Mouse (Mus musculus) MEL (cell line): ENCODE measurements around the gene Esm1. TPM values are rescaled to one million over a fixed set of nuclear protein-coding genes. Genes with fewer than 3 reads are reported as not detected.

Source experiments
- DNase-seq: peaks from one replicate; pipeline ENCODE4 v3.0.0; 2011; ENCODE audit warnings: low read depth, low spot score
- H3K27ac ChIP-seq: 2 replicates; pipeline ENCODE4 v1.5.1; 2012; ENCODE audit warnings: low read depth, mild to moderate bottlenecking, control low read depth, low read length, moderate library complexity; ENCODE audit not compliant: control insufficient read depth
- H3K27me3 ChIP-seq, 2 experiments: fragments of 150-350 bp in 1 of 2; sonication (generic) in 1 of 2; 2 replicates each; pipeline ENCODE4 v1.6.1; 2012; ENCODE audit warnings: low read length in 2 of 2, mild to moderate bottlenecking in 2 of 2, improper control_type of control experiment in 1 of 2, moderate library complexity in 1 of 2; ENCODE audit not compliant: insufficient read depth in 2 of 2, control insufficient read depth in 1 of 2
- H3K36me3 ChIP-seq, 2 experiments: 2 replicates each; pipeline ENCODE4 v1.6.1; 2012 to 2014; ENCODE audit warnings: low read length in 2 of 2, improper control_type of control experiment in 1 of 2, inconsistent platforms in 1 of 2, mild to moderate bottlenecking in 1 of 2; ENCODE audit not compliant: insufficient read depth in 2 of 2, control insufficient read depth in 1 of 2
- H3K4me1 ChIP-seq, 2 experiments: fragments of 150-350 bp in 1 of 2; sonication (generic) in 1 of 2; 2 replicates each; pipeline ENCODE4 v1.6.1; 2012; ENCODE audit warnings: low read length in 2 of 2, improper control_type of control experiment in 1 of 2, mild to moderate bottlenecking in 1 of 2; ENCODE audit not compliant: insufficient read depth in 2 of 2, control insufficient read depth in 1 of 2
- H3K4me3 ChIP-seq, 2 experiments: fragments of 150-350 bp in 1 of 2; sonication (generic) in 1 of 2; 2 replicates each; pipeline ENCODE4 v1.5.1; 2012; ENCODE audit warnings: low read depth in 2 of 2, low read length in 2 of 2, mild to moderate bottlenecking in 2 of 2, moderate library complexity in 2 of 2, control low read depth in 1 of 2, improper control_type of control experiment in 1 of 2; ENCODE audit not compliant: control insufficient read depth in 1 of 2, insufficient read depth in 1 of 2
- H3K79me2 ChIP-seq: 2 replicates; pipeline ENCODE4 v1.6.1; 2012; ENCODE audit warnings: mild to moderate bottlenecking, low read length, moderate library complexity; ENCODE audit not compliant: control insufficient read depth, poor library complexity, insufficient read depth
- H3K9ac ChIP-seq: 2 replicates; pipeline ENCODE4 v1.6.1; 2012; ENCODE audit warnings: low read depth, mild to moderate bottlenecking, control low read depth, low read length, moderate library complexity; ENCODE audit not compliant: control insufficient read depth, poor library complexity, severe bottlenecking
- H3K9me3 ChIP-seq: fragments of 150-350 bp; sonication (generic); replicated peaks from 2 replicates; pipeline ENCODE4 v1.6.1; 2012; ENCODE audit warnings: mild to moderate bottlenecking, low read length, improper control_type of control experiment, moderate library complexity; ENCODE audit not compliant: insufficient read depth
- BHLHE40 ChIP-seq: IDR thresholded peaks from 2 replicates; pipeline ENCODE4 v1.6.1; 2012; ENCODE audit warnings: low read depth, mild to moderate bottlenecking, inconsistent platforms, low read length, improper control_type of control experiment, borderline replicate concordance
- CHD2 ChIP-seq: IDR thresholded peaks from 2 replicates; pipeline ENCODE4 v1.6.1; 2011; ENCODE audit warnings: low read length, improper control_type of control experiment
- CTCF ChIP-seq, 3 experiments: IDR thresholded peaks in 2 of 3; conservative IDR thresholded peaks in 1 of 3; 2 replicates each; pipeline ENCODE4 v1.5.1; 2011 to 2012; ENCODE audit warnings: low read length in 3 of 3, low read depth in 2 of 3, mild to moderate bottlenecking in 2 of 3, improper control_type of control experiment in 1 of 3, inconsistent platforms in 1 of 3, mixed read lengths in 1 of 3, moderate library complexity in 1 of 3; ENCODE audit not compliant: control insufficient read depth in 1 of 3, insufficient read depth in 1 of 3, poor library complexity in 1 of 3, severe bottlenecking in 1 of 3
- ETS1 ChIP-seq: IDR thresholded peaks from 2 replicates; pipeline ENCODE4 v1.6.1; 2012; ENCODE audit warnings: low read depth, mild to moderate bottlenecking, inconsistent platforms, low read length, improper control_type of control experiment, moderate library complexity
- GABPA ChIP-seq: IDR thresholded peaks from 2 replicates; pipeline ENCODE4 v1.6.1; 2012; ENCODE audit warnings: low read depth, mild to moderate bottlenecking, inconsistent platforms, low read length, improper control_type of control experiment, moderate library complexity
- GATA1 ChIP-seq: IDR thresholded peaks from 2 replicates; pipeline ENCODE4 v1.6.1; 2011; ENCODE audit warnings: low read depth, low read length, improper control_type of control experiment
- HCFC1 ChIP-seq: IDR thresholded peaks from 2 replicates; pipeline ENCODE4 v1.6.1; 2012; ENCODE audit warnings: low read depth, mild to moderate bottlenecking, inconsistent platforms, low read length, improper control_type of control experiment, moderate library complexity
- KAT2A ChIP-seq: conservative IDR thresholded peaks from 2 replicates; pipeline ENCODE4 v1.6.1; 2012; ENCODE audit warnings: low read depth, low read length, improper control_type of control experiment, inconsistent platforms
- MAX ChIP-seq: IDR thresholded peaks from 2 replicates; pipeline ENCODE4 v1.6.1; 2011; ENCODE audit warnings: low read length, improper control_type of control experiment
- MYB ChIP-seq: IDR thresholded peaks from 2 replicates; pipeline ENCODE4 v1.6.1; 2011; ENCODE audit warnings: mild to moderate bottlenecking, low read depth, low read length, improper control_type of control experiment
- MYC ChIP-seq: IDR thresholded peaks from 2 replicates; pipeline ENCODE4 v1.6.1; 2011; ENCODE audit warnings: low read depth, mild to moderate bottlenecking, low read length, improper control_type of control experiment, moderate library complexity
- NELFE ChIP-seq: IDR thresholded peaks from 2 replicates; pipeline ENCODE4 v1.6.1; 2011; ENCODE audit warnings: low read depth, low read length, improper control_type of control experiment
- NRF1 ChIP-seq: IDR thresholded peaks from 2 replicates; pipeline ENCODE4 v1.6.1; 2014; ENCODE audit warnings: low read depth, mild to moderate bottlenecking, inconsistent platforms, low read length, improper control_type of control experiment, moderate library complexity; ENCODE audit not compliant: poor library complexity, insufficient read depth, severe bottlenecking
- POLR2A ChIP-seq, 2 experiments: IDR thresholded peaks; 2 replicates each; pipeline ENCODE4 v1.6.1; 2011 to 2012; ENCODE audit warnings: low read length in 2 of 2, mild to moderate bottlenecking in 2 of 2, control low read depth in 1 of 2, improper control_type of control experiment in 1 of 2, low read depth in 1 of 2, moderate library complexity in 1 of 2; ENCODE audit not compliant: control insufficient read depth in 1 of 2, insufficient read depth in 1 of 2, poor library complexity in 1 of 2
- POLR2AphosphoS5 ChIP-seq: IDR thresholded peaks from 2 replicates; pipeline ENCODE4 v1.6.1; 2012; ENCODE audit warnings: low read depth, borderline replicate concordance, mild to moderate bottlenecking, inconsistent platforms, low read length, moderate library complexity, mixed read lengths
- RAD21 ChIP-seq: IDR thresholded peaks from 2 replicates; pipeline ENCODE4 v1.6.1; 2011; ENCODE audit warnings: mild to moderate bottlenecking, low read depth, low read length, improper control_type of control experiment
- SIN3A ChIP-seq: IDR thresholded peaks from 2 replicates; pipeline ENCODE4 v1.6.1; 2012; ENCODE audit warnings: low read length, improper control_type of control experiment, inconsistent platforms
- SMC3 ChIP-seq: IDR thresholded peaks from 2 replicates; pipeline ENCODE4 v1.6.1; 2011; ENCODE audit warnings: low read depth, low read length, improper control_type of control experiment
- TAL1 ChIP-seq: IDR thresholded peaks from 2 replicates; pipeline ENCODE4 v1.6.1; 2012; ENCODE audit warnings: mild to moderate bottlenecking, inconsistent platforms, low read length, moderate library complexity, mixed read lengths
- USF1 ChIP-seq: IDR thresholded peaks from 2 replicates; pipeline ENCODE4 v1.6.1; 2014; ENCODE audit warnings: low read depth, mild to moderate bottlenecking, inconsistent platforms, low read length, improper control_type of control experiment, moderate library complexity
- USF2 ChIP-seq, 2 experiments: IDR thresholded peaks; 2 replicates each; pipeline ENCODE4 v1.6.1; 2011 to 2012; ENCODE audit warnings: improper control_type of control experiment in 2 of 2, low read length in 2 of 2, borderline replicate concordance in 1 of 2, inconsistent platforms in 1 of 2, low read depth in 1 of 2, mild to moderate bottlenecking in 1 of 2; ENCODE audit not compliant: insufficient read depth in 1 of 2
- ZC3H11A ChIP-seq: IDR thresholded peaks from 2 replicates; pipeline ENCODE4 v1.6.1; 2012; ENCODE audit warnings: low read depth, mild to moderate bottlenecking, inconsistent platforms, low read length, improper control_type of control experiment
- ZKSCAN1 ChIP-seq: IDR thresholded peaks from 2 replicates; pipeline ENCODE4 v1.6.1; 2012; ENCODE audit warnings: low read depth, mild to moderate bottlenecking, inconsistent platforms, low read length, improper control_type of control experiment, moderate library complexity
- polyA plus RNA-seq, 2 experiments: library from polyadenylated mRNA; stranded (reverse) in 1 of 2; unstranded in 1 of 2; fragments of >175 nt in 1 of 2; fragments of >200 nt in 1 of 2; gene quantifications; 2 replicates each; pipeline versions ENCODE4 v1.2.1 to v1.2.4; 2012; ENCODE audit warnings: low replicate concordance in 2 of 2, low read depth in 1 of 2; ENCODE audit not compliant: insufficient read length in 2 of 2, insufficient read depth in 1 of 2, missing spikeins in 1 of 2
- total RNA-seq: library from RNA; depleted of rRNA; stranded (reverse); fragments of 300-350 nt; gene quantifications from 2 replicates; pipeline ENCODE4 v1.2.3, GENCODE M21; 2012

The Esm1 gene
- total and polyA plus RNA-seq, 3 experiments: not detected

- H3K4me3 ChIP-seq: no peak overlapping the region
- no peaks in the 10 kb centered on the region for H3K9me3 ChIP-seq
- no peaks in the 10 kb centered on the region for H3K36me3 ChIP-seq
- no peaks in the 10 kb centered on the region for H3K27me3 ChIP-seq
- no peak for DNase-seq
- H3K4me1 ChIP-seq: no peaks in the 10 kb centered on the region
- no peaks in the 10 kb centered on the region for H3K79me2 ChIP-seq
- no peak overlapping the region for H3K9ac ChIP-seq
- TF ChIP-seq KAT2A (no peak), MAX (no peak), RAD21 (no peak), ETS1 (no peak), SIN3A (no peak), TAL1 (no peak), BHLHE40 (no peak), POLR2A (IDR thresholded peaks at IDR 0.05; ENCODE audit: control insufficient read depth in 1 of 2, insufficient read depth in 1 of 2, low read depth in 1 of 2, low read length in 2 of 2, poor library complexity in 1 of 2) (no peak), NRF1 (no peak), GABPA (no peak), MYB (no peak), HCFC1 (no peak), POLR2AphosphoS5 (no peak)
- H3K27ac ChIP-seq: no peak overlapping the region
Measured at GRCm38 (mm10) chr13:113200726-113201125, 8.7 kb upstream of the Esm1 start.

GRCm38 (mm10) chr13:113201631-113202030 lies 7.8 kb upstream of the Esm1 start:
- Histone ChIP-seq H3K4me3 (no peak overlapping the region), H3K79me2 (no peaks in the 10 kb centered on the region), H3K9me3 (no peaks in the 10 kb centered on the region), H3K4me1 (no peaks in the 10 kb centered on the region), H3K27ac (no peak overlapping the region), H3K36me3 (no peaks in the 10 kb centered on the region), H3K27me3 (no peaks in the 10 kb centered on the region), H3K9ac (no peak overlapping the region)
- TF ChIP-seq ZKSCAN1 (no peak), POLR2AphosphoS5 (no peak), SMC3 (no peak), MYC (no peak), USF1 (no peak), HCFC1 (no peak), POLR2A (IDR thresholded peaks at IDR 0.05; ENCODE audit: control insufficient read depth in 1 of 2, insufficient read depth in 1 of 2, low read depth in 1 of 2, low read length in 2 of 2, poor library complexity in 1 of 2) (no peak), ETS1 (no peak), GATA1 (no peak), NELFE (no peak), GABPA (no peak), TAL1 (no peak), CHD2 (no peak), ZC3H11A (no peak), USF2 (IDR thresholded peaks at IDR 0.05; ENCODE audit: borderline replicate concordance in 1 of 2, insufficient read depth in 1 of 2, low read depth in 1 of 2, low read length in 2 of 2) (no peak), CTCF (IDR thresholded peaks at IDR 0.05 in 2 of 3, conservative IDR thresholded peaks at IDR 0.05 in 1 of 3; ENCODE audit: control insufficient read depth in 1 of 3, insufficient read depth in 1 of 3, low read depth in 2 of 3, low read length in 3 of 3, poor library complexity in 1 of 3, severe bottlenecking in 1 of 3) (no peak), MYB (no peak)
- no peak for DNase-seq
